In genomic region chr17:28621381-28622299, GRCm38 (mm10) we compare ENCODE assay signal across 8 mouse cellular contexts. TPM values are rescaled to one million over a fixed set of nuclear protein-coding genes. Genes with fewer than 3 reads are reported as not detected.
A peak's percentile ranks its signal among the peaks of the same experiment; 100 is the strongest.
DNase-seq lines count a peak whose midpoint lies in the region; ATAC-seq and TF ChIP-seq lines count a peak whose summit lies in the region.

No protein-coding gene starts in this region.

- peak overlapping the region; percentile 84 for H3K4me3 ChIP-seq in embryonic facial prominence, embryonic 13.5 days
- peak overlapping the region; percentile 96 for H3K4me3 ChIP-seq in heart, embryonic 10.5 days
- peak overlapping the region; percentile 96 for H3K4me3 ChIP-seq in kidney, embryonic 14.5 days (ENCODE audit: low read length)
- H3K4me3 ChIP-seq in liver, embryonic 11.5 days (ENCODE audit: low read depth, low read length): peak overlapping the region; percentile 97
- peak overlapping the region; percentile 56 for H3K4me3 ChIP-seq in myocyte
- H3K4me3 ChIP-seq in stomach, embryonic 14.5 days (ENCODE audit: low read depth, low read length): peak overlapping the region; percentile 76

- peak; percentile 23 for TF ChIP-seq POLR2A in myocyte (IDR thresholded peaks at IDR 0.05; ENCODE audit: insufficient read length, low read depth)

- peak overlapping the region; percentile 98 for H3K9ac ChIP-seq in embryonic facial prominence, embryonic 13.5 days
- H3K9ac ChIP-seq in kidney, embryonic 14.5 days (ENCODE audit: low read depth, low read length): peak overlapping the region; percentile 96
- H3K9ac ChIP-seq in liver, embryonic 11.5 days (ENCODE audit: low read depth, low read length): peak overlapping the region; percentile 97
- H3K9ac ChIP-seq in stomach, embryonic 14.5 days (replicated peaks; ENCODE audit: low read depth, low read length): peak overlapping the region; percentile 87

- peaks cover 23% of the 10 kb centered on the region for H3K36me3 ChIP-seq in embryonic facial prominence, embryonic 13.5 days
- H3K36me3 ChIP-seq in heart, embryonic 10.5 days: peaks cover 22% of the 10 kb centered on the region
- peaks cover 18% of the 10 kb centered on the region for H3K36me3 ChIP-seq in kidney, embryonic 14.5 days (ENCODE audit: control insufficient read depth, insufficient read depth, low read length)
- H3K36me3 ChIP-seq in liver, embryonic 11.5 days (ENCODE audit: control insufficient read depth, insufficient read depth, low read length): peaks cover 12% of the 10 kb centered on the region; the same call in 1 of the 2 replicates
- no peaks in the 10 kb centered on the region for H3K36me3 ChIP-seq in myocyte (ENCODE audit: control insufficient read depth, insufficient read depth)
- H3K36me3 ChIP-seq in stomach, embryonic 14.5 days (ENCODE audit: control insufficient read depth, insufficient read depth, low read length): peaks cover 5% of the 10 kb centered on the region; the same call in 1 of the 2 replicates

- H3K4me2 ChIP-seq in embryonic facial prominence, embryonic 13.5 days: peak overlapping the region; percentile 78
- peak overlapping the region; percentile 86 for H3K4me2 ChIP-seq in kidney, embryonic 14.5 days (replicated peaks; ENCODE audit: low read depth, low read length)
- H3K4me2 ChIP-seq in liver, embryonic 11.5 days: peak overlapping the region; percentile 86
- peak overlapping the region; percentile 82 for H3K4me2 ChIP-seq in myocyte (ENCODE audit: low read depth)
- peak overlapping the region; percentile 90 for H3K4me2 ChIP-seq in stomach, embryonic 14.5 days (replicated peaks; ENCODE audit: low read depth, low read length)

- H3ac ChIP-seq in myocyte (ENCODE audit: control insufficient read depth, insufficient read length): peak overlapping the region; percentile 84

- peaks cover 53% of the 10 kb centered on the region for H3K79me2 ChIP-seq in myocyte (ENCODE audit: control insufficient read depth, insufficient read depth)

- under 1% methylated on average over 69 of the region's 78 CpGs for WGBS in embryonic facial prominence, embryonic 13.5 days
- WGBS in heart, embryonic 10.5 days: under 1% methylated on average over 77 of the region's 78 CpGs
- WGBS in kidney, embryonic 14.5 days: under 1% methylated on average over 71 of the region's 78 CpGs
- under 1% methylated on average over 77 of the region's 78 CpGs for WGBS in liver, embryonic 11.5 days
- WGBS in stomach, embryonic 14.5 days: under 1% methylated on average over 70 of the region's 78 CpGs

- H3K9me3 ChIP-seq in embryonic facial prominence, embryonic 13.5 days: no peaks in the 10 kb centered on the region
- no peaks in the 10 kb centered on the region for H3K9me3 ChIP-seq in heart, embryonic 10.5 days
- H3K9me3 ChIP-seq in kidney, embryonic 14.5 days (ENCODE audit: control insufficient read depth, low read length): no peaks in the 10 kb centered on the region
- no peaks in the 10 kb centered on the region for H3K9me3 ChIP-seq in liver, embryonic 11.5 days (ENCODE audit: control insufficient read depth, low read length)
- H3K9me3 ChIP-seq in stomach, embryonic 14.5 days (ENCODE audit: control insufficient read depth, low read depth, low read length): no peaks in the 10 kb centered on the region

- peak; percentile 79 for DNase-seq in 3134 (ENCODE audit: extremely low read depth, insufficient read length, low spot score)
- peak; percentile 65 to 84 for DNase-seq in adrenal gland, adult (ENCODE audit: inconsistent age in 2 of 2, low spot score in 1 of 2)
- peak; percentile 89 for DNase-seq in heart, embryonic 10.5 days (ENCODE audit: low spot score)
- peak; percentile 72 for DNase-seq in liver, embryonic 11.5 days (ENCODE audit: low spot score)

- ATAC-seq in embryonic facial prominence, embryonic 13.5 days (ENCODE audit: insufficient number of reproducible peaks, insufficient read depth, low FRiP score, low TSS enrichment, low read depth): peak; percentile 76
- ATAC-seq in kidney, embryonic 14.5 days (ENCODE audit: low FRiP score, low TSS enrichment): peak; percentile 68
- ATAC-seq in liver, embryonic 11.5 days (replicated peaks; ENCODE audit: low FRiP score): peak; percentile 62
- ATAC-seq in stomach, embryonic 14.5 days (ENCODE audit: insufficient number of reproducible peaks, insufficient read depth, low FRiP score, low read depth): peak; percentile 54

- H3K27ac ChIP-seq in embryonic facial prominence, embryonic 13.5 days: peak overlapping the region; percentile 90
- peak overlapping the region; percentile 98 for H3K27ac ChIP-seq in heart, embryonic 10.5 days
- H3K27ac ChIP-seq in kidney, embryonic 14.5 days (ENCODE audit: low read depth, low read length): peak overlapping the region; percentile 95
- peak overlapping the region; percentile 87 for H3K27ac ChIP-seq in liver, embryonic 11.5 days (ENCODE audit: low read depth, low read length)
- peak overlapping the region; percentile 81 for H3K27ac ChIP-seq in stomach, embryonic 14.5 days (ENCODE audit: low read length)

- H3K27me3 ChIP-seq in embryonic facial prominence, embryonic 13.5 days: no peaks in the 10 kb centered on the region
- peaks cover 4% of the 10 kb centered on the region; the same call in 1 of the 2 replicates for H3K27me3 ChIP-seq in heart, embryonic 10.5 days (ENCODE audit: insufficient read depth, poor library complexity, severe bottlenecking)
- no peaks in the 10 kb centered on the region for H3K27me3 ChIP-seq in kidney, embryonic 14.5 days (ENCODE audit: control insufficient read depth, insufficient read depth, low read length)
- H3K27me3 ChIP-seq in liver, embryonic 11.5 days (replicated peaks; ENCODE audit: control insufficient read depth, insufficient read depth, low read length): no peaks in the 10 kb centered on the region
- H3K27me3 ChIP-seq in myocyte (ENCODE audit: control insufficient read depth, insufficient read depth, insufficient read length): no peaks in the 10 kb centered on the region
- no peaks in the 10 kb centered on the region for H3K27me3 ChIP-seq in stomach, embryonic 14.5 days (ENCODE audit: control insufficient read depth, insufficient read depth, low read length)

- peaks cover 18% of the 10 kb centered on the region for H3K4me1 ChIP-seq in embryonic facial prominence, embryonic 13.5 days
- H3K4me1 ChIP-seq in heart, embryonic 10.5 days: peaks cover 25% of the 10 kb centered on the region
- H3K4me1 ChIP-seq in kidney, embryonic 14.5 days (ENCODE audit: control insufficient read depth, insufficient read depth, low read length): peaks cover 17% of the 10 kb centered on the region
- peaks cover 33% of the 10 kb centered on the region for H3K4me1 ChIP-seq in liver, embryonic 11.5 days (replicated peaks; ENCODE audit: control insufficient read depth, insufficient read depth, low read length)
- H3K4me1 ChIP-seq in stomach, embryonic 14.5 days (ENCODE audit: control insufficient read depth, insufficient read depth, low read length): peaks cover 16% of the 10 kb centered on the region

TF ChIP-seq in myocyte, 11 proteins besides CTCF, POLR2A, EP300 and RAD21:
- TF ChIP-seq E2F4 (IDR thresholded peaks at IDR 0.05; ENCODE audit: insufficient read depth): no peak
- TF ChIP-seq MYOG (IDR thresholded peaks at IDR 0.05; ENCODE audit: control insufficient read depth in 1 of 3, insufficient read depth in 1 of 3, insufficient read length in 2 of 3, low read depth in 2 of 3): peak in 1 of 3 experiments; percentile 4

RNA-seq across cellular contexts. Expression of gene Srpk1, which starts 0.9 kb away (rescaled TPM):
- 96.6 and 97.9 TPM in 2 replicates for polyA plus RNA-seq in embryonic facial prominence, embryonic 13.5 days (2015; fragmentation: Nextera tagmentation; extraction: Ambion mirVana)
- 63.7 and 83.2 TPM in 2 replicates for polyA plus RNA-seq in heart, embryonic 10.5 days (2016; fragmentation: Nextera tagmentation; extraction: Ambion mirVana)
- 134 and 140 TPM in 2 replicates for polyA plus RNA-seq in kidney, embryonic 14.5 days (2014; fragmentation: Nextera tagmentation; extraction: Ambion mirVana)
- 92.7 and 99.8 TPM in 2 replicates for polyA plus RNA-seq in liver, embryonic 11.5 days (2014; fragmentation: Nextera tagmentation; extraction: Ambion mirVana)
- 18.2 TPM for polyA plus RNA-seq in myocyte (2012; fragmentation: generic; extraction: Trizol)
- 129 and 134 TPM in 2 replicates for polyA plus RNA-seq in stomach, embryonic 14.5 days (2014; fragmentation: Nextera tagmentation; extraction: Ambion mirVana)

RNA-seq across cellular contexts. Expression of gene Lhfpl5, which starts 46.2 kb away (rescaled TPM):
- 0.50 and 0.76 TPM in 2 replicates for polyA plus RNA-seq in embryonic facial prominence, embryonic 13.5 days (2015; fragmentation: Nextera tagmentation; extraction: Ambion mirVana)
- 0.25 and 0.41 TPM in 2 replicates for polyA plus RNA-seq in heart, embryonic 10.5 days (2016; fragmentation: Nextera tagmentation; extraction: Ambion mirVana)
- polyA plus RNA-seq in kidney, embryonic 14.5 days (2014; fragmentation: Nextera tagmentation; extraction: Ambion mirVana): 0.45 and 0.51 TPM in 2 replicates
- 0.27 and 0.33 TPM in 2 replicates for polyA plus RNA-seq in liver, embryonic 11.5 days (2014; fragmentation: Nextera tagmentation; extraction: Ambion mirVana)
- 0.04 TPM for polyA plus RNA-seq in myocyte (2012; fragmentation: generic; extraction: Trizol)
- 1.5 TPM in 2 replicates for polyA plus RNA-seq in stomach, embryonic 14.5 days (2014; fragmentation: Nextera tagmentation; extraction: Ambion mirVana)

Comparison
In these comparisons a context has a peak if more than half of its experiments do, and no peak if none do; other contexts are left out.
1. Peak in every context shown above with its lines: DNase-seq, ATAC-seq, H3K4me3 ChIP-seq and H3K27ac ChIP-seq.